Mouse (Mus musculus): ENCODE results near the gene Inhbb.

The Inhbb gene

GRCm38 (mm10) chr1:119421576-119422421, at the start of gene Inhbb:
Inhbb (minus strand) TSS chr1:119422248.
- in situ Hi-C loops (cut with MboI, MseI) = no loop called here

- in situ Hi-C loops (cut with MboI, MseI) = no loop called here
These were observed 41.3 kb upstream of the Inhbb start for GRCm38 (mm10) chr1:119463386-119463785.

- in situ Hi-C loops (cut with MboI, MseI) = no loop called here
These were observed 38.0 kb upstream of the Inhbb start for GRCm38 (mm10) chr1:119460062-119460461.

GRCm38 (mm10) chr1:119457993-119458605, 36.1 kb upstream of the Inhbb start:
- in situ Hi-C loops (cut with MboI, MseI) = no loop called here

- in situ Hi-C loops (cut with MboI, MseI) = no loop called here
These were observed 35.4 kb upstream of the Inhbb start for GRCm38 (mm10) chr1:119457528-119457855.

- in situ Hi-C loops (cut with MboI, MseI) = no loop called here
These were observed 34.9 kb upstream of the Inhbb start for GRCm38 (mm10) chr1:119456671-119457527.

GRCm38 (mm10) chr1:119453731-119454130, 31.7 kb upstream of the Inhbb start:
- in situ Hi-C loops (cut with MboI, MseI) = no loop called here

GRCm38 (mm10) chr1:119451417-119451816, 29.4 kb upstream of the Inhbb start:
- in situ Hi-C loops (cut with MboI, MseI) = no loop called here

GRCm38 (mm10) chr1:119450651-119451345, 28.8 kb upstream of the Inhbb start:
- in situ Hi-C loops (cut with MboI, MseI) = no loop called here

- in situ Hi-C loops (cut with MboI, MseI) = no loop called here
These were observed 24.8 kb upstream of the Inhbb start for GRCm38 (mm10) chr1:119446753-119447283.

GRCm38 (mm10) chr1:119443591-119444350, 21.7 kb upstream of the Inhbb start:
- in situ Hi-C loops (cut with MboI, MseI) = no loop called here

GRCm38 (mm10) chr1:119442901-119443300, 20.9 kb upstream of the Inhbb start:
- in situ Hi-C loops (cut with MboI, MseI) = no loop called here

GRCm38 (mm10) chr1:119438105-119438637, 16.1 kb upstream of the Inhbb start:
- in situ Hi-C loops (cut with MboI, MseI) = no loop called here

GRCm38 (mm10) chr1:119437401-119437800, 15.4 kb upstream of the Inhbb start:
- in situ Hi-C loops (cut with MboI, MseI) = no loop called here

- in situ Hi-C loops (cut with MboI, MseI) = no loop called here
These were observed 2.3 kb upstream of the Inhbb start for GRCm38 (mm10) chr1:119424141-119424860.

- in situ Hi-C loops (cut with MboI, MseI) = no loop called here
These were observed 1.5 kb upstream of the Inhbb start for GRCm38 (mm10) chr1:119423510-119423909.

GRCm38 (mm10) chr1:119422460-119423015, 490 bp upstream of the Inhbb start:
- in situ Hi-C loops (cut with MboI, MseI) = no loop called here

- in situ Hi-C loops (cut with MboI, MseI) = no loop called here
These were observed 968 bp downstream of the Inhbb start for GRCm38 (mm10) chr1:119420984-119421575.
